In the genomic region with DNA sequence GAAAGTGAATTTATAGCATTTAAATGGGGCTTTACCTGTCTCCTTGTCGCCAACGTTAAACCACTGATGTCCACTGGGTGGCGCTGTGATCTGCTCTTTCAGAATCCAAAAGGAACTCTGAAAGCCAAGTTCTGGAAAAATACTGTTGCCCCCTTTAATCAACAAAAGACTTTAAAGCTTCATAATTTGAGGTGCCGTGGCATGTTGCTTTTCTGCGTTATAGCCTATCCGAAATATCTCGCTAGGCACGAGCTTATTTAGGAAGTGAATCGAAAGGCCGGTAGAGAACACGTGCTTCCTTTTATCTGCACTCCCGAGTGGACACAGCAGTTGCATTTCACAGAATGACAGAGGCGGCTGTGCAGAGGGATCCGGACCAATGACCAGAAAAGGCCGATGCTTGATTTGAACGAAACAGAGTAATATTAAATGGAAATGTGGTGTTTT, we compare ENCODE assay signal across 8 mouse cellular contexts. TPM values are rescaled to one million over a fixed set of nuclear protein-coding genes. Genes with fewer than 3 reads are reported as not detected.
DNase-seq lines count a peak whose midpoint lies in the region; ATAC-seq and TF ChIP-seq lines count a peak whose summit lies in the region.

No protein-coding gene starts in this region.

- no peak overlapping the region for H3K27ac ChIP-seq in cortical plate, adult 2 months (ENCODE audit: insufficient read depth, low read length)
- H3K27ac ChIP-seq in kidney, postnatal 0 days, result no peak overlapping the region
- H3K27ac ChIP-seq in liver, embryonic 16.5 days (ENCODE audit: low read length), result no peak overlapping the region
- no peak overlapping the region for H3K27ac ChIP-seq in neural tube, embryonic 12.5 days

- no peaks in the 10 kb centered on the region for H3K27me3 ChIP-seq in C2C12 (ENCODE audit: control insufficient read depth, insufficient read depth, insufficient read length)
- H3K27me3 ChIP-seq in kidney, postnatal 0 days (ENCODE audit: insufficient read depth, low read length), result peaks cover 15% of the 10 kb centered on the region
- H3K27me3 ChIP-seq in liver, embryonic 16.5 days (ENCODE audit: control insufficient read depth, insufficient read depth, low read depth, low read length), result peaks cover 8% of the 10 kb centered on the region; the same call in 1 of the 2 replicates
- peaks cover 11% of the 10 kb centered on the region for H3K27me3 ChIP-seq in neural tube, embryonic 12.5 days (replicated peaks)

- no peaks in the 10 kb centered on the region for H3K9me3 ChIP-seq in kidney, postnatal 0 days (replicated peaks; ENCODE audit: low read length)
- H3K9me3 ChIP-seq in liver, embryonic 16.5 days (replicated peaks; ENCODE audit: control insufficient read depth, low read length), result no peaks in the 10 kb centered on the region
- H3K9me3 ChIP-seq in neural tube, embryonic 12.5 days, result no peaks in the 10 kb centered on the region

- H3K79me3 ChIP-seq in C2C12 (ENCODE audit: low read depth), result no peaks in the 10 kb centered on the region

- no peaks in the 10 kb centered on the region for H3K4me1 ChIP-seq in cortical plate, adult 2 months (ENCODE audit: control insufficient read depth, insufficient read depth, low read length)
- H3K4me1 ChIP-seq in kidney, postnatal 0 days (replicated peaks; ENCODE audit: insufficient read depth, low read length), result no peaks in the 10 kb centered on the region
- H3K4me1 ChIP-seq in liver, embryonic 16.5 days (ENCODE audit: control insufficient read depth, low read depth, low read length), result no peaks in the 10 kb centered on the region
- H3K4me1 ChIP-seq in neural tube, embryonic 12.5 days, result no peaks in the 10 kb centered on the region; the same call in none of the 2 replicates

- ATAC-seq in kidney, postnatal 0 days (replicated peaks; ENCODE audit: low FRiP score, low read depth), result no peak
- no peak for ATAC-seq in liver, embryonic 16.5 days (ENCODE audit: low read depth)
- no peak for ATAC-seq in neural tube, embryonic 12.5 days (ENCODE audit: low FRiP score, low read depth)

- WGBS in kidney, postnatal 0 days, result 4% methylated on average over 16 of the region's 16 CpGs
- WGBS in liver, embryonic 16.5 days (ENCODE audit: insufficient replicate concordance), result 6% methylated on average over 16 of the region's 16 CpGs
- WGBS in neural tube, embryonic 12.5 days, result 16% methylated on average over 16 of the region's 16 CpGs

- H3K4me2 ChIP-seq in kidney, postnatal 0 days (ENCODE audit: low read length), result peak overlapping the region; percentile 58
- H3K4me2 ChIP-seq in liver, embryonic 16.5 days (ENCODE audit: low read depth, low read length), result peak overlapping the region; percentile 49
- peak overlapping the region; percentile 48 for H3K4me2 ChIP-seq in neural tube, embryonic 12.5 days (replicated peaks)

- no peak overlapping the region for H3K4me3 ChIP-seq in C2C12 (ENCODE audit: insufficient read depth, poor library complexity, severe bottlenecking)
- H3K4me3 ChIP-seq in cortical plate, adult 2 months (ENCODE audit: insufficient read depth, low read length), result no peak overlapping the region; the same call in 1 of the 2 replicates
- peak overlapping the region; percentile 31 for H3K4me3 ChIP-seq in kidney, postnatal 0 days (replicated peaks; ENCODE audit: low read depth, low read length)
- H3K4me3 ChIP-seq in liver, embryonic 16.5 days (ENCODE audit: low read depth, low read length), result peak overlapping the region; percentile 29
- H3K4me3 ChIP-seq in neural tube, embryonic 12.5 days, result peak overlapping the region; percentile 16; the same call in 1 of the 2 replicates

- no peak for TF ChIP-seq POLR2A in cortical plate, adult 2 months (IDR thresholded peaks at IDR 0.05; ENCODE audit: extremely low read depth, insufficient read depth, low read length)

- peak overlapping the region; percentile 24 for H3ac ChIP-seq in C2C12 (ENCODE audit: control insufficient read depth, insufficient read length, low read depth)

- H3K9ac ChIP-seq in kidney, postnatal 0 days (ENCODE audit: low read depth, low read length), result 0 out of 2 replicates have a peak overlapping the region, but pooled peaks have one; percentile 40
- H3K9ac ChIP-seq in liver, embryonic 16.5 days (ENCODE audit: low read depth, low read length), result no peak overlapping the region
- no peak overlapping the region for H3K9ac ChIP-seq in neural tube, embryonic 12.5 days

- no peaks in the 10 kb centered on the region for H3K79me2 ChIP-seq in C2C12 (ENCODE audit: control insufficient read depth, insufficient read depth)

- TF ChIP-seq CTCF in C2C12 (IDR thresholded peaks at IDR 0.05; ENCODE audit: control insufficient read depth, insufficient read depth, insufficient read length), result peak; percentile 15
- TF ChIP-seq CTCF in cortical plate, adult 2 months (IDR thresholded peaks at IDR 0.05; ENCODE audit: extremely low read depth, insufficient read depth, low read length), result peak; percentile 88
- TF ChIP-seq CTCF in kidney, postnatal 0 days (IDR thresholded peaks at IDR 0.05; ENCODE audit: low read depth), result peak; percentile 92

- no peaks in the 10 kb centered on the region for H3K36me3 ChIP-seq in C2C12 (ENCODE audit: control insufficient read depth, insufficient read depth)
- no peaks in the 10 kb centered on the region for H3K36me3 ChIP-seq in kidney, postnatal 0 days (ENCODE audit: insufficient read depth, low read length)
- H3K36me3 ChIP-seq in liver, embryonic 16.5 days (ENCODE audit: control insufficient read depth, insufficient read depth), result no peaks in the 10 kb centered on the region
- no peaks in the 10 kb centered on the region for H3K36me3 ChIP-seq in neural tube, embryonic 12.5 days

- DNase-seq in adipocyte (ENCODE audit: low spot score), result peak; percentile 79
- DNase-seq in heart, adult 8-10 months (ENCODE audit: low spot score), result peak; percentile 49
- DNase-seq in kidney, postnatal 0 days (ENCODE audit: low spot score), result peak; percentile 87
- peak; percentile 20 to 67 for DNase-seq in thymus, postnatal 10 days (ENCODE audit: low spot score in 2 of 2)

TF ChIP-seq in C2C12, 6 proteins besides CTCF, POLR2A, EP300 and RAD21:
- TF ChIP-seq FOSL1 (IDR thresholded peaks at IDR 0.05; ENCODE audit: insufficient read depth, low read length, poor library complexity, severe bottlenecking), result no peak
- TF ChIP-seq USF1 (IDR thresholded peaks at IDR 0.05; ENCODE audit: low read depth), result peak; percentile 12

RNA-seq across cellular contexts. Expression of a gene that starts 54.7 kb away (rescaled TPM):
- 55.5 TPM for polyA plus RNA-seq in C2C12 (2012; fragmentation: generic; extraction: Trizol)
- polyA plus RNA-seq in cortical plate, adult 2 months (2012; rRNA removed), result 0.74 and 0.96 TPM in 2 replicates
- total RNA-seq in heart, adult 8-10 months (2022), result 1 to 10 TPM in 1 of 4 experiments, under 1 TPM in 3; 0.60 to 1.5 (median 0.75) TPM
- 43.8 and 49.2 TPM in 2 replicates for polyA plus RNA-seq in kidney, postnatal 0 days (2015; fragmentation: Nextera tagmentation; extraction: Ambion mirVana)
- 30.0 and 32.0 TPM in 2 replicates for polyA plus RNA-seq in liver, embryonic 16.5 days (2015; fragmentation: Nextera tagmentation; extraction: Ambion mirVana)
- 49.5 and 49.7 TPM in 2 replicates for polyA plus RNA-seq in neural tube, embryonic 12.5 days (2016; fragmentation: Nextera tagmentation; extraction: Ambion mirVana)

Comparison
In these comparisons a context has a peak if more than half of its experiments do, and no peak if none do; other contexts are left out.
1. H3K4me3 ChIP-seq: peak in kidney, postnatal 0 days (single experiment), liver, embryonic 16.5 days (single experiment) and neural tube, embryonic 12.5 days (single experiment); none in C2C12 (single experiment) and cortical plate, adult 2 months (single experiment).
2. CTCF ChIP-seq: peak in every context shown above with its lines; median percentile 92 in kidney, postnatal 0 days; 88 in cortical plate, adult 2 months; 15 in C2C12.
3. RNA of a gene that starts 54.7 kb away (polyA plus RNA-seq): 55.5 TPM in C2C12 (single experiment), 49.5 to 49.7 TPM in neural tube, embryonic 12.5 days, 43.8 to 49.2 TPM in kidney, postnatal 0 days and 30.0 to 32.0 TPM in liver, embryonic 16.5 days; 0.74 to 0.96 TPM in cortical plate, adult 2 months; every median in the first group is over 10 times any median in the second.
4. Peak in every context shown above with its lines, with median percentiles within 50 percentile points of each other: DNase-seq and H3K4me2 ChIP-seq.